Mouse (Mus musculus): ENCODE results near the gene Prdm1. TPM values are rescaled to one million over a fixed set of nuclear protein-coding genes. Genes with fewer than 3 reads are reported as not detected.

Gene Prdm1
- total RNA-seq, 2 experiments from 2014 or later = 2.3 to 6.2 TPM

DNA sequence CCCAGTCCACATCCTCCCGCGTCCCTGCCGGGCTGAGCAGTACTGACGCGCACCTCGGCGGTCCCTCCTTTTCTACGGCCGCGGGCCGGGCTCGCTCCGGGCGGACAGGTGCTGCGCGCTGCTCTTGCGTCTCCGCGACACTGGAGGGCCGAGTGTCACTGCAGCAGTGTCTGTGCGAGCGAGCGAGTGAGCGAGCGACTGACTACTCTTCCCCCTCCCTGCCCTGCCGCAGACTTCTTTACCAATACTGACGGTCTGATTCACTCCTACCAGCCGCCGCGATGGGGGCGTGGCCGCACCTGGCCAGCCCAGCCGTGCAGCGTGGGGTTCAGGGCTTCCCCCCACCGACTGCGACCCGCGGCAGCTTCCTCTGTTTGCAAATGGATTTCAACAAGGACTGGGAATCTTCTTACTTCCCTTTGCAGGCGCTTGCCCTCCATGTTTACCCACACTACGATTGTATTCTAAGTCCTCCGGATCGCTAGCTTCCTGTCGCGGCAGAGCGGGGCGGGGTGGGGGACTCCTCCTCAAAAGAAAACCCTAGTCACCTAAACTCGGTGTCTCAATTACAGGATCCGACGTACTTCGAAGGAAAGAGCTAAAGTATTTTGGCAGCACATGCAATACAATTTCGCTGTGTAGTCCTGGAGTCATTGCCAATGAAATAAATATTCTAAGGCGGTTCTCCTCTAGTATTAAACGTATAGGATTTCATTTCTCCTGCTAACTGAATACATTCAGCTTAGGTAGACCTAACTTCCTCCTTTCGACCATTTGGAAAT lies 69.6 kb downstream of the Prdm1 start:
- intact Hi-C loops (cut with DNase I) = loop anchor here (1.0 to 5.0 kb wide), 5 partner anchors 45 to 586 kb away; partner anchors contain the start of gene Prdm1
- DNase-seq = peak; percentile 72 to 78

DNA sequence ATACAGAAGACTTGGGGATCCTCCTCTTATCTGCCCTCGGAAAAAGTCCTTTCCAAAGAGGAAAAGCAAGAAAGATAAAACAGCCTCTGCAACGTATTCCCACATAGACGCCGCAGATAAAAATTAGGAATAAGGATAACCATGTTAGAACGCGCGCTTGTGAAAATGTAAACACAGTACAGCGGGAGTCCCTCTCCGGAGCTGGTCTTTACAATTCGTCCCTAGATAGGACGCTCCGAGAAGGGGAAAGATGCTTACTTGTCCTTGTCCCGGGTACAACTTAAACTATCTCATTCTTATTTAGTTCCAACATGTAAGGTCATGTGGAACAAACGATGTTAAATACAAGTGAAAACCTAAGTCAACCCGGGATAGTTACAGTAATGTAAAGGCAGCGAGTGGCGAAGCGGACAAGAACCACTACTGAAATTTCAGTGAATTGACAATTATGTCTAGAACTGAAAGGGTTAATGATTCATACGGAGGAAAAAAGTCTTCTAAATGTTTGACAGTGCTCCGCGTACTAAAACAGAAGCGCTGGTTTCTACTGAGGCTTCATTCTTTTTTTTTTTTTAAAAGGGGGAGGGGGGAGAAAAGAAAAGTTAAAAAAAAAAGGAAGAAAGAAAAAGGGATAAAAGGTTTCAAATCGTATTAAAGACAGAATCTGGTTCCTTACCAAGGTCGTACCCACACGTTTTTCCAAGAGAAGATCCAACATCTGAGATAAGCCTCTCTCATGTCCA lies 70.3 kb downstream of the Prdm1 start:
- peak in 1 of 2 experiments; percentile 11 for DNase-seq
- intact Hi-C loops (cut with DNase I) = loop anchor here (1.0 to 5.0 kb wide), 4 partner anchors 71 to 587 kb away; partner anchors contain the start of gene Prdm1

DNA sequence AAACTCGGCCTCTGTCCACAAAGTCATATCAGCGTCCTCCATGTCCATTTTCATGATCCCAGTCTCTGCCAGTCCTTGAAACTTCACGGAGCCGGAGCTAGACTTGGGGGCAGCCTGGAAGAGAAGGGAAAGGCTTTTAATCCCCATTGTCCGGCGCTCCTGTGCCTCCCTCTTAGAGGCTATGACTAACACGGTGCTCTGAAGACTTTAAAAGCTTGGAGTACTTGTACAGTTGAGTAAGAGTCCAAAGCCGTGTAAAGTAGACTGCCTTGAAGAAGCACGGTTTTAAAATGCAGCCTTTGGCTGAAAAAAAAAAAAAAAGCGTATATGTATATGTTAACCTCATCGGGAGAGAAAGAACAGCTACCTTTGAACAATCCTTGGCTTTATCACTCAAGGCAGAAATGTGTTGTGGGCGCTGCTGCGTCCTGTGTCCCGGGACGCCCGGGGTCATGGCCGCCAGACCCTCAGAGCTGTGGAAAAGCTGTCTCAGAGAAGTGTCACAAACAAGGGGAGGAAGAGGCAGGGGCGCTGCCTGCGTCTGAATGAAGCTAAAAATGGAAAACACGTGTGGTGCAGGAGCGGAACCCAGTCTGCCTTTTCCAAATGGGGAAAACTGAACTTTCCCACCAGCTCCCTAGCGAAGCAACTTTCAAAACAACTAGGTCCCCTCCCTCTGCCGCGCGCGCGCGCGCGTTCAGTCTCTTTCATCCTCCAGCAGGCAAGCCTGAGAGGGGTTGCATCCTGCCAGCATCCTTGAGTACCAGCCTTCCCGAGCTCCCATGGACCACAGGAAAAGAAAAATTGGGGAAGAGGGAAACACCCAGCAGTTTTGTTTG lies 71.3 kb downstream of the Prdm1 start:
- DNase-seq = peak; percentile 36 to 49
- intact Hi-C loops (cut with DNase I) = loop anchor here (5.0 kb wide), 1 partner anchor 305 kb away; no protein-coding TSS in a partner anchor

DNA sequence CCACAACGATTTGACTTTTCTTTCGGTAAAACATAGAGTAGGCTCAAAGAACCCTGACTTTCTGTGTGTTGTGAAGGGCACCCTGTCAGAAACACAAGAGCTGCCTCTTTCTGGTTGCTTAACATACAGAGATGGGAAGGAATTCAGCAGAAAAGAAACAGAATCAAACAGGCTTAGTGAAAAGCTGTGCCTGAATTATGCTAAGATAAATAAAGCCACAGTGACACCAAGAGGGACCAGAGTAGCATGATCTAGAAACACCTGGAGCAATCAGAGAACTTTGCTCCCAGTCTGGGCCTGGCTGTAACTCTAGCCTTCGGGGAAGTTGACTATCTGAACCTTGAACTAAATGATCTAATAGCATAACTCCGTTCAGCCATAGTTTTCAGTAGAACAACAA lies 73.5 kb downstream of the Prdm1 start:
- intact Hi-C loops (cut with DNase I) = loop anchor here (1.0 to 5.0 kb wide), 2 partner anchors 162 to 308 kb away; no protein-coding TSS in a partner anchor
- peak in 1 of 2 experiments; percentile 11 for DNase-seq

DNA sequence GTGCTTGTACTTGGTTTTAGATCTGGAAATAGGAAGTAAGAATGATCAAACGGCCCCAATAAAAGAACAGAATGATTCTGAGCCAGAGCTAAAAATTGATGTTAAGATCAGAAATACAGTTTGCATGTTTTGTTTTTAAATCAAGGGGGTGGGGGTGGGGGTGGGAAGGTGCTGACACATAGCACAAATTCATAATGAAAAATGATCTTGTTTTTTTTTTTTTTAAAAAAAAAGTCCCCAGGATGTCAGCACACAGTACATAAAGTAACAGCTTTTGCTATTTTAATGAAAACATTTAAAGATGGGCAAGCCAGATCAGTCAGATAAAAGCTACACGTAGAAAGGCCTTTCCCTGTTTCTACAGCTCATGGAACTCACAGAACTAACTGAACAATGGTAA lies 74.2 kb downstream of the Prdm1 start:
- DNase-seq = no peak
- intact Hi-C loops (cut with DNase I) = loop anchor here (1.0 kb wide), 1 partner anchor 162 kb away; no protein-coding TSS in a partner anchor

DNA sequence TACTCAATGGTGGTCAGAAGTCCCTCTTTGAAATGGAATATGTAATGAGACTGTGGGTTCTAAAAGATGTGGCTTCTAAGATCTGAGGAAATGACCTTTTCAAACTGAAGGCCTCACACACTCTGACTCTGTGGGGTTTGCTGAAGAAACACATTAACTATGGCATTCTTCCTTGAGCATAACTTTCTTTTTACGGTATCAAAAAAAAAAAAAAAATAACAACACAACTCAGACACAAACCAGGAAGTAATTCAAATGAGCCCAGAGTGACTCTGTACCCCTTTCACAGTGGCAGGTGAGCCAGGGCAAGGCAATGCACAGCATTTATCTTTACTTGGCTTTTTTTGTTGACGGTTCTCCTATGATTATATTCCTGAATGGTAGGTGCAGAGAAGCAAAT lies 77.5 kb downstream of the Prdm1 start:
- DNase-seq = no peak
- intact Hi-C loops (cut with DNase I) = no loop called here

DNA sequence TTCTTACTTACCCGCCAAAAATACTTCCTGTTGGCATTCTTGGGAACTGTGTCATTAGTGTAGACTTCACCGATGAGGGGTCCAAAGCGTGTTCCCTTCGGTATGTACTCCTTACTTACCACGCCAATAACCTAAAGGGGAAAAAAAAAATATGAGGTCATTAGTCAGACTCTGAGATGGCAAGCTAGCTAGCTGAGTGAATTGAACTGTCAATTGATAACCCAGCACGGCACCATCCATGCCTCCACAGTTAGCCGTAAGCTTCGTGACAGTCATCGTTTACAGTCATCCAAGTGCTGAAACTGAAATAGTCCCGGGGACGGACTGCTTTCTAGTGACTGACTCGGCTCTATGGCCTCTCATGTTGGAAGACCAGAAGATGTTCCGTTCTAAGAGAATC lies 78.2 kb downstream of the Prdm1 start:
- intact Hi-C loops (cut with DNase I) = no loop called here
- DNase-seq = no peak

DNA sequence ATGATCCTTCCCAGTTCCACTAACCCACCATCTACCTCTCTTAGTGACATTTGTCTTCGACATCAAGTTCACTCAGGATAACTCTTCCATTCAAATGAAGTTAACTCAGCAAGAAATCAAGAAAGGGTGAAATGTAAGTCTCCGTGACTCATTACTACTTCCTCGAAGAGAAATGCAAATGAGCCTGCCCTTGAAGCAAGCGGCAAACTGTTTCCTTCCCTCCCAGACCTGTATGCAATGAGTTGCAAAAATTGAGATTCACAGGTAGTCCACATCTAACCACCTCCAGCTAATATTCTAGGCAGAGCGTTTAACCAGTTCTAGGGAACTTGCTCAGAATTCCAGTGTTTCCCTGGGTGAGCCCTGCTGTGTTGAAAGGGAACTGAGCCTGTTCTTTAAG lies 78.6 kb downstream of the Prdm1 start:
- intact Hi-C loops (cut with DNase I) = no loop called here
- DNase-seq = no peak

DNA sequence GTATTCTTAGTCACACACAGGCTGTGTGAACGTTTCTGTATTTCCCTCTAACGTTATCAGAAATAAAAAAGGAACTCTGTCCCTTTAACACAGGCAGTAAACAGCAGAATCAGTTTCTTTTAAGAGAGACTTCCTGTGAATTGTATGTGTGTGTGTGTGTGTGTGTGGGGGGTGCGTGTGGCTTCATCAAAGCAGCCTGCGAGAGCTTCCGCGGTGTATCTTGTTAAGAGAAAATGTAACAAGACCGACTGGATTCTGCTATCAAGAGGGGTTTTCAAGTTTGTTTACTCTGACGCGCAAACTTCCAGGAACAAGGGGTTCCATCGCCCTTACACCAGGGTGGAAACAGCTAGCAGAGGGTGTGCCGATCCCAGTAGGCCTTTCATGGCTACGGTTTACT lies 80.1 kb downstream of the Prdm1 start:
- intact Hi-C loops (cut with DNase I) = no loop called here
- DNase-seq = peak in 1 of 2 experiments; percentile 41

DNA sequence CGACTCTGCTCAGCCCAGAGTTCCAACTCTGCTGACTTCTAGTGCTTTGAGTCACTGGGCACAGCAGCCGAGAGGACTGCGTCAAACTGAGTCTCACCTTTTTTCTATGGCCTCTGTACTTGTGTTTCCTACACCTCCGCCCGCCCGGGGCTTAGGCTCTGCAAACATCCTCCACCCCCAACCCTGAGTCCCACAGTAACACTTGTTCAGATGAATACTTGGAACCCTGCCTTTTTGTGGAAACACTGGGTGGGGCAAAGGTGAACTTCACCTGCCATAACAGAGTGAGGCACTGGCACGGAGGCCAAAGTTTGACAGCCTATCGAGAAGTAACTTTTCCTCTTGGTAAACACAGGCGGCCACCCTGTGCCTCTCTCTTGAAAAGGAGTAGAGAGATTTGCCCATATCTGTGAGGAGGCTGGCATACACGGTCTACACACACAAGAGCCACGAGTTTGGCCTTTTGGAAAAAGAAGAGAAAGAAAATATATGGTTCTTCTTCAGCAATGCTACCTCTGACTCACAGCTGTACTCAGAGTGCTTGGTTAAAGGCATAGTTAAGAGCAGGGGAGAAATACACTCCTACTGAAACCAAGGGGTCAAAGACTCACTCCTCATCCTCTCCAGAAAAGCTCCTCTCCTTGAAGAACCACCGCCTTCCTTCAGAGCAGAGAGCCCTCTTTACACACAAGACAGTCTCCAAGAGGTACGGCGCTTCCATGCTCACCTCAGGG lies 80.7 kb downstream of the Prdm1 start:
- intact Hi-C loops (cut with DNase I) = no loop called here
- DNase-seq = no peak

DNA sequence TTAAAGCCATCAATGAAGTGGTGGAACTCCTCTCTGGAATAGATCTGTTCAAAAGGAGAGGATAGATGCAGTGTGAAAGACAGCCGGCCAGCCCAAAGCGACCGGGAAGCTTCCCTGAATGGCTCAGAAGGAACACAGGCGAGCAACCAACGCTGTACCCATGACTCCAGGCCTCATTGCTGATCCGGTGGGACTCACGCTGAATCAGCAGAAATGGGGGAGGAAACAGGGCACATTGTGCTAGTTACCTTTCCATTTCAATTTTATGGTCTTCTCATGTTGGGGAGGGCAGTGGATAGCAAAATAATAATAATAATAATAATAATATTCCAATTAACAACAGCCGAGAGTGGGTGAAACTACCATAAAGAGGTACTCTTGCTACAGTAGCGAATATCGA lies 81.3 kb downstream of the Prdm1 start:
- intact Hi-C loops (cut with DNase I) = no loop called here
- no peak for DNase-seq

DNA sequence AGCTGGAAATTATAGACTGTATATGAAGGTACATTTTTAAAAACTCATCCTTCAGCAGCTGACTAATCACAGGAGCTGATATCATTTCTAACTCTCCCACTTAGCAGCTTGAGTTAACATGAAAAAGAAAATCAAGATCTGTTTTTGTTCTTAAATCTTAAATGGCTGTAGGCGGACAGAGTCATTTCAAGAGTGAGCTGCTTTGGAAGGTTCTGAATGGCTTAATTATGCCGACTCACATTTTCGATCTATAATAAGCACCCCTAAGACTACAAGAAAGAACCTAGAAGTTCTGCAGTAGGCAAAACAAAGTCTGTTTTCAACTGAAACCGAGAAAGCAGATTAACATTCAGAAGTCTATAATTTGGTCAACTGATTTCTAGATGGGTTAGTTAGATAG lies 83.9 kb downstream of the Prdm1 start:
- no peak for DNase-seq
- intact Hi-C loops (cut with DNase I) = no loop called here

DNA sequence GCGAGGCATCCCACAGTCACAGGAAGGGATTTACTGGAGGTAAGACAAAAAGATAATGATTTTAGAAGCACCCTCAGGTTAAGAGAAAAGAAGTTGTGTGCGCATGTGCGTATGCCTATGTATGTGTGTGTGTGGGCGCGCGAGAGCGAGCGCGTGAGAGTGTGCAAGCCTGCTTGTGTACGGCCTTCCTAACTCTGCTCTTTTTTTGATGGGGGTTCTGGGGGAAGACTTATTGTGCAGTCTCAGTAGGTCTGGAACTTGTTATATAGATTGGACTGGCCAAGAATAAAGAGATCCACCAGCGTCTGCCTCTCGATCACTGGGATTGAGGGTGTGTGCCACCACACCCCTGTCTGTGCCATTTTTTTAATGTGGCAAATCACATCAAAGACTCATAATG lies 84.6 kb downstream of the Prdm1 start:
- intact Hi-C loops (cut with DNase I) = no loop called here

DNA sequence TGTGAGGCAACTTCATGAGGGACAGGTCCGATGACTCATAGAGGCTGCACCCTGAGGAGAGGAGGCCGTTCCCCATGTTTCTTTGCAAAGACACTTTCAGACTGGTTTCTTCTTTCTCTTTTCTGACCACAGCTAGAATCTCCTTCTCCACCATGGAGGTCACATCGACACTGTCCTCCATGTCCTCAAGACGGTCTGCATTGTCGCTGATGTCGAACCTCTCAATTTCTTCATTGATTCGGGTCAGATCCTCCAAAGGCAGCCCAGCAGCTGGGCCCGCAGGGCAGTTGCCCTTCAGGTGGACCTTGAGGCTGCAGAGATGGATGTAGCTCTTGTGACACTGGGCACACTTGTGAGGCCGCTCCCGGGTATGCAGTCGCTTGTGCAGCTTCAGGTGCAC lies 88.6 kb downstream of the Prdm1 start:
- intact Hi-C loops (cut with DNase I) = no loop called here
- no peak for DNase-seq

More for the DNA sequence above, 84.6 kb downstream of the Prdm1 start:
- DNase-seq = no peak

DNA sequence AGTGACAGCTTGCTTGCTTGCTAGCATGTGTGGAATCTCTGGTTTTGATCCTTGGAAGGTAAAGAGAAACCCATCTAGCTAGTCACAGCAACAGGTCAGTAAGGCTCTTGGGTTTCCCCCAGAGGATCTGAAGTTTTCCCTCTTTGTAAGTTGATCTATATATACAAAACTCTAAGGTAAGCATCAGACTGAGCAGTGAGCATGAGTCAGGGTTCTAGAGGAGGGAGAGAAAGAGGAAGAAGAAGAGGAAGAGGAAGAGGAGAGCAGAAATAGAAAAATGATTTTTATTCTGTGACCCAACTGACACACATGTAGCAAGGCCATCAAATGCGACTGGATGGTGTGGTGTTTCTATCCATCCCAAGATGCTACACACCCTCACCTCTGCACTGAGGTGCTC lies 90.7 kb downstream of the Prdm1 start:
- DNase-seq = no peak
- intact Hi-C loops (cut with DNase I) = no loop called here

DNA sequence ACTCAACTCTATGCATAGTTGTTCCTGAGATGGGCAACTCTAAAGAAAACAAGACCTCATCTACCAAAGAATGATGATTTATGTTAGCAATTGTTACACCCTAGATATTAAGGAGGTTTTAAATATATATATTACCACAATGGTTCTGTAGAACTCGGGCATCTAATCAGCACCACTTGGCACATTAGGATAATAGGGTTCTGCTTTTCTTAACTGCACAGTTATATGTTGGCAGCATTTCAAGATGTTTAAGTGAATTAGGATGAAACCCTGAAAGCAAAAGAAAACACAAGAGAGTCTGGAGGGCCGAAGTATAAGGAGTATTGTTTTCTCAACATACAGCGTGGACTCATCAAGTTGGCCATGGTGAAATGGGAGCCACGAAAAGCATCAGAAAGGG lies 92.3 kb downstream of the Prdm1 start:
- DNase-seq = no peak
- intact Hi-C loops (cut with DNase I) = no loop called here

DNA sequence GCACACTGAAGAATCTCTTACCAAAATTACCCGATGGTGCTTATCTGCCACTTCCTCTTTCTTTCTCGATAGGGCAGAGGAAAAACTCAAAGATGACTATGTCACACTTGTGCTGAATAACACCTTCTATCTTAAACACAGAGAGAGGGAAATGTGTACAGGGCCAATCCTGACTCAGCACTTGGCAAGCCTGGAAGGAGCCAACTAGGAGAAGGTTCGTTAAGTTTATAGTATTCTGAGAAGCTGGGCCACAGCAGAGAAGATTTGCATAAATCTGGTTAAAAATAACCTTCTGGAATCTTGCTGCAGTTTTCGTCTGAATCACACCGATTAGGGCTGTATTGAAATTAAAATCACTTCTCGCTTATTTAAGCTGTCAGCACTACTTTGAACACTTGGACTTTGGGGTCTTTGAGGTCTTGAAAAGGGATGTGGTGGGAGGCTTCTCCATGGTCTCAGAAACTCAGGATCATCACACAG lies 93.6 kb downstream of the Prdm1 start:
- DNase-seq = peak; percentile 12 to 13
- intact Hi-C loops (cut with DNase I) = no loop called here

DNA sequence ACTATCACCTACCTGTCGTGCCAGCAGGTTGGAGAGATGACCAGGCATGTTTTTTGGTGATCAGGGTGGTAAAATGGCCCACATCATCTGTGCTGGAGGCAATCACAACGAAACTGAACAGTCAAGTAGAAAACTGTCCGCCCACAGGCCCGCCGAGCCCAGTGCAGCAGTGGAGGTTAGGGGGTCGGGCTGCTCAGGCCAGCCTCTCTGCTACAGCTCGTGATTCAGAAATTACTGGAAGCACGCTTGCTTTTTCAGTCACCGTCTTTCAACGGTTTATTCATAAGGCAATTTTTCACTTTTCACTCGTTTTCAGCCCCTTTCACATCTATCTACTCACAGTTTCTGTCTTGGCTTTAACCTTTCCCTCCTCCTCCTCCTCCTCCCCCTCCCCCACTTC lies 96.1 kb downstream of the Prdm1 start:
- DNase-seq = no peak
- intact Hi-C loops (cut with DNase I) = no loop called here

DNA sequence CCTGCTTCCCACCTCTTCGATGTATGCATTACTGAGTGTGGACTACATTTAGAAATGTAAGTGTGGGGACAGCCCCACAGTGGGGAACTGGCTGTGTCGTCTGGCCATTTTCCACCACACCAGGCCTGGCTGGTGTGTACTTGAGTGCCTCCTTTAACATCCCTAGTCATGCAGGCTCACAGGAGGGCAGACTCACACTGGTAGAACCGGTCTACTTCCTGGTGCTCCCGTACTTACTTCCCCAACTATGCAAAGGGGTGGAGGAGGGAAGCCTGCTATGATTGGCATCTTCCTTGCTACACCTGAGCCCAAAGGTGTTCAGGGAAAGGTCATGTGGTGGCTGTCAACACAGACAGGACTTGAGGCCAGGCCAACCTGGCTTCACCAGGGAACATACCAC lies 96.6 kb downstream of the Prdm1 start:
- intact Hi-C loops (cut with DNase I) = no loop called here
- DNase-seq = no peak
